Mouse (Mus musculus) intestine, postnatal 0 days (tissue): ENCODE results near the gene Hecw2. TPM values are rescaled to one million over a fixed set of nuclear protein-coding genes. Genes with fewer than 3 reads are reported as not detected.

Source experiments
- ATAC-seq: fragments of 200-750 bp; cut with Nextera tagmentation; 2 replicates; pipeline ENCODE4 v1.8.0; 2017; ENCODE audit warnings: mild to moderate bottlenecking, moderate TSS enrichment, moderate library complexity
- H3K27ac ChIP-seq: fragments of 300-500 bp; sonication (generic); 2 replicates; pipeline ENCODE4 v1.5.1; 2014; ENCODE audit warnings: mild to moderate bottlenecking, low read depth, low read length, moderate library complexity
- H3K27me3 ChIP-seq: fragments of 300-500 bp; sonication (generic); replicated peaks from 2 replicates; pipeline ENCODE4 v1.6.1; 2014; ENCODE audit warnings: low read length, mixed read lengths; ENCODE audit not compliant: control insufficient read depth, insufficient read depth
- H3K36me3 ChIP-seq: fragments of 300-500 bp; sonication (generic); 2 replicates; pipeline ENCODE4 v1.6.1; 2014; ENCODE audit warnings: mild to moderate bottlenecking, moderate library complexity; ENCODE audit not compliant: control insufficient read depth, insufficient read depth
- H3K4me1 ChIP-seq: fragments of 300-500 bp; sonication (generic); replicated peaks from 2 replicates; pipeline ENCODE4 v1.6.1; 2014; ENCODE audit warnings: antibody characterized with exemption, low read length, mixed read lengths; ENCODE audit not compliant: control insufficient read depth, insufficient read depth
- H3K4me2 ChIP-seq: fragments of 300-500 bp; sonication (generic); replicated peaks from 2 replicates; pipeline ENCODE4 v1.6.1; 2014; ENCODE audit warnings: low read depth, mild to moderate bottlenecking, moderate library complexity
- H3K4me3 ChIP-seq: fragments of 300-500 bp; sonication (generic); 2 replicates; pipeline ENCODE4 v1.5.1; 2014; ENCODE audit warnings: low read depth, low read length
- H3K9ac ChIP-seq: fragments of 300-500 bp; sonication (generic); 2 replicates; pipeline ENCODE4 v1.6.1; 2014; ENCODE audit warnings: mild to moderate bottlenecking, low read depth, low read length
- H3K9me3 ChIP-seq: fragments of 300-500 bp; sonication (generic); 2 replicates; pipeline ENCODE4 v1.6.1; 2016; ENCODE audit warnings: mixed run types; ENCODE audit not compliant: control insufficient read depth
- CTCF ChIP-seq: sonication (generic); IDR thresholded peaks from 2 replicates; pipeline ENCODE4 v1.5.1; 2016; ENCODE audit warnings: low read depth, mild to moderate bottlenecking, control low read depth, antibody characterized with exemption, moderate library complexity
- WGBS: fragments of 180-500 bp; shearing (Covaris S2); extraction: QIAGEN DNeasy Blood & Tissue Kit; methylation state at CpG from one replicate; pipeline ENCODE4 v1.1.7; 2014; 5-methylcytosine and 5-hydroxymethylcytosine counted together
- polyA plus RNA-seq: library from polyadenylated mRNA; unstranded; fragments of >200 nt; fragmentation: Nextera tagmentation; extraction: Ambion mirVana; gene quantifications from 2 replicates; pipeline ENCODE4 v1.2.1, GENCODE M21; 2015

The Hecw2 gene
- polyA plus RNA-seq, 1 experiment from 2014 or later: 0.69 TPM

DNA sequence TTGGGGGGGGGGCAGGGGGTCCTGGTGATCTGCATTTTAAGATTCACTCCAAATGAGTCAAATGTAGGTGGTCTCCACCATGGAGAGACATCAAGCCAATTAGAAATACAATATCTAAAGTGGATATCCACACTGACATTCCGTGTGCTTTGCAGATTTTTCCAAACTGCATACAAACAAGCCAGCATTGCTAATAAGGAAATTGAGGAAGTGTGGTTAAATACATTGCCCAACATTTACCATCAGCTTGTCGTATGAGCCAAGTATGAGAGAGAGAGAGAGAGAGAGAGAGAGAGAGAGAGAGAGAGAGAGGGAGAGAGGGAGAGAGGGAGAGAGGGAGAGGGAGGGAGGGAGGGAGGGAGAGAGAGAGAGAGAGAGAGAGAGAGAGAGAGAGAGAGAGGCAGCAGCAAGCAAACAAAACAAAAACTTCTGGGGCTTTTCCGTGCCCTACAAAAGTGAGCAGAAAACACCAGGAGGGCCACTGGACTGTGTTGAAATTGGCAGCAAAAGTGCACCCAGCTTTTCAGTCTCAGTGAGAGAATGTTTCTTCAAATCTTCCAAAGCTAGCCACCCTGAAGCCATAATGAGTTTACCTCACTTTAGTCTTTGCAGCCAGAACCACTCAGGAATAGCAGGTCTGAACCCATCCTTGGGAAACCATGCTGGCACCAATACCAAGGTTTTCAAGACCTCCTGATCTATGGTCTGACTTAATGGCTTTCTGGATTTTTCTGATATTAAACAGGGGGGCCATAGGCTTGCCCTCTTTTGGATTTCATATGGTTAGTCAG lies 376.7 kb downstream of the Hecw2 start:
- Histone ChIP-seq H3K4me3 (no peak overlapping the region), H3K4me1 (no peaks in the 10 kb centered on the region), H3K4me2 (no peak overlapping the region), H3K27me3 (no peaks in the 10 kb centered on the region), H3K9me3 (no peaks in the 10 kb centered on the region), H3K9ac (no peak overlapping the region), H3K27ac (no peak overlapping the region), H3K36me3 (no peaks in the 10 kb centered on the region)
- WGBS: 40% methylated on average over 3 of the region's 3 CpGs
- no peak for ATAC-seq
- no peak for TF ChIP-seq CTCF

DNA sequence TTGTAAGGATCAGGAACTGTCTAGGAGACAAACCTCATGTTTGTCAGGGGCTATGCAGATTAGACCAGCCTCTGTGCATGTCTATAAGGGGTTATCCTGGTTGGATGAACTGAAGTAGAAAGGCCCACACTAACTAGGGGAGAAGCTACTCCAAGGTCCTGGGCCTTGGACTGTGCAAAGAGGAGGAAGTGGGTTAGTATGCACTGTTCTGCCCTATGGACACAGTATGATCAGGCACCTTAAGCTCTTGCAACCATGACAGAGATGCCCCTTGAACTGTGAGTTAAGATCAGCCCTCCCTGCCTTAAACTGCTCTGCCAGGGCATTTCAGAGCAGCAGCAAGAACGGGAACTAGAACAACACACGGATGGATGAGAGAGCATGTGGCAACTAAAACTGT lies 378.6 kb downstream of the Hecw2 start:
- ATAC-seq: peak; percentile 78
- Histone ChIP-seq H3K4me1 (no peaks in the 10 kb centered on the region), H3K27me3 (no peaks in the 10 kb centered on the region), H3K9me3 (no peaks in the 10 kb centered on the region), H3K27ac (no peak overlapping the region), H3K36me3 (no peaks in the 10 kb centered on the region), H3K4me2 (no peak overlapping the region), H3K9ac (no peak overlapping the region), H3K4me3 (no peak overlapping the region)
- TF ChIP-seq CTCF: no peak
- 43% methylated on average over 2 of the region's 2 CpGs for WGBS

DNA sequence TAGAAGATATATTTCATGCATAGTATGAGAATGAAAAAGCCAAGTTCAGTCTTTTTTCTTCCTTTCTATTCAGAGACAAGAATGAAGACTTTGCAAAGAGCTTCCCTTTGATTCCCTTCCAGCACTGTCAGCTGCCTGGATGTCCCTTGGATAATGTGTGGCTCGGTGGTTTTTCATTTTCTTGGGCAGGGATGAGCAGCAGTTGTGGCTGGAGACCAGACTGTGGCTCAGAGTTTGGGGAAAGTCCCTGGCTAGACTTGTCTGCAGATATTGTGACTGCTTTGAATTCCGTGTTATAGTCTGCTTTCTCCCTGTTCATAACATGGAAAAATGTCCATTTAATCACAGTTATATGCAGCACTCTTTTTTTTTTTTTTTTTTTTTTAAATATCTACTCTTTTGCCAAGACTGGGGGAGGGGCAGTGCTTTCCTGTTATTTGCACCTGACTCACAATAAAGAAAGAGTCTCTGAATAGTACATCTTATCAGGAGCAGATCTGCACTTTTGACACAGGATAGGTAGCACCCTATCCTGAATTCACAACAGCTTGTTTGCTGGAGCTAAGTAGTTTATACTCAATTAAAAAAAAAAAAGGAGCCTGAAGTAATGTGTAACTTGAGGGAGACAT lies 380.8 kb downstream of the Hecw2 start:
- ATAC-seq: no peak
- no peak for TF ChIP-seq CTCF
- Histone ChIP-seq H3K4me2 (no peak overlapping the region), H3K27ac (no peak overlapping the region), H3K4me1 (no peaks in the 10 kb centered on the region), H3K36me3 (no peaks in the 10 kb centered on the region), H3K9me3 (no peaks in the 10 kb centered on the region), H3K9ac (no peak overlapping the region), H3K4me3 (no peak overlapping the region), H3K27me3 (no peaks in the 10 kb centered on the region)
- WGBS: 61% methylated on average over 2 of the region's 2 CpGs

DNA sequence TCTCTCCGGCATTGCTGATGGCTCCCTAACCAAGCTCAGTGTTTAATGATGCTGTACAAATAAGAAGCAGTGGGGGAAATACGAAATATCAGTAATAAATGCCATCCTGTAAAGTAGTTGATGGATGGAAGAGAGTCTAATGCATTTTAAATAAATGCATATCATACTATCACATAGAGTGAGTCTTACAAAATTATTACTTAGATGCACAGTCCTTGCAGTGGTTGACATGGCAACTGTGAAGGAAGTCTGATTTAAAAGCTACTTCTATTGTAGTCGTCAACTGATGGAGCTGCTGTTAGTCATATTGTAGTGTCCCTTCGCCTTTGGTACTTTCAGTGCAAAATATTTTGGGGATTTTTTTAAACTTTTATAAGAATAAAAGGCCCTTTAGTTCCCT lies 383.0 kb downstream of the Hecw2 start:
- ATAC-seq: no peak

DNA sequence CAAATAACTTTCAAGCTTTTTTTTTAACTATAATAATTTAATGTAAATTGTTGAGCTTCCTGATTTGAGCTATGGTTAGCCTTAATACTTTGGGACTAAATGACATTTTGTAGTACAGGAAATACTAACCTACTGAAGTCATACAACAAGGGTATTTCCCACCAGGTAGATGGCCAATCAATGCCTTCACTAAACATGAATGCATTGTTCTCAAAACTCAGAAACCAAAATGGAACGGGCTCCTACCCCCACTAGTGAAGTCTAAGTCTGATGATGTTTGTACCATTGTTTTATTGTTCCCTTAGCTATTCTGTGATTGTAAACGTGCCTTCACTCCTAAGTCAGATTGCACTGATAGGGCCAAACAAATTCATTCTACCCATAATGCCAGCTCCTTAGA lies 386.7 kb downstream of the Hecw2 start:
- no peak overlapping the region for H3K4me3 ChIP-seq
- H3K9me3 ChIP-seq: no peaks in the 10 kb centered on the region
- no peak overlapping the region for H3K27ac ChIP-seq
- no peaks in the 10 kb centered on the region for H3K27me3 ChIP-seq
- H3K36me3 ChIP-seq: no peaks in the 10 kb centered on the region
- no peaks in the 10 kb centered on the region for H3K4me1 ChIP-seq
- H3K4me2 ChIP-seq: no peak overlapping the region
- no peak for TF ChIP-seq CTCF
- ATAC-seq: no peak
- WGBS: 65% methylated on average over 2 of the region's 2 CpGs
- H3K9ac ChIP-seq: no peak overlapping the region

More for the DNA sequence above, 383.0 kb downstream of the Hecw2 start:
- WGBS: 82% methylated on average over 4 of the region's 4 CpGs
- no peak overlapping the region for H3K4me2 ChIP-seq
- H3K36me3 ChIP-seq: no peaks in the 10 kb centered on the region
- H3K9ac ChIP-seq: no peak overlapping the region
- H3K27ac ChIP-seq: no peak overlapping the region
- H3K27me3 ChIP-seq: no peaks in the 10 kb centered on the region
- no peaks in the 10 kb centered on the region for H3K4me1 ChIP-seq
- no peaks in the 10 kb centered on the region for H3K9me3 ChIP-seq
- no peak overlapping the region for H3K4me3 ChIP-seq
- no peak for TF ChIP-seq CTCF

DNA sequence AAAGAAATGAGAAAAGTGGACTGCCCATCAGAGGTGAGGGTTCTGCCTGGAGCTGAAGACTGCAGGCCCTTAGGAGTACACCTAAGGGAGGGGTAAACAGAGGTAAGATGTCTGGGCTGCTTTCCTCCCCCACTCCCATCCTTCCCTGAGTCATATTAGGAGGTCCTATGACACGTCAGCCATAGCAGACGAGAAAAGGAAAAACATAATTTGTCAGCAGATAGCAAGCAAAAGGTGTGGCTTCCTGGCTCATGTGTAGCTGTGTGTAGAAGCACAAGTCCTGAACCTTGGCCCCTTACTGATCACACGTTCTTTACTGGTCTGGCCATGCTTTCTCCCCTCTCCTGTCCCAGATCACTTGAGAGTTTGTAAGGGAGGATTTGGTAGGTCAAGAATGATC lies 397.2 kb downstream of the Hecw2 start:
- no peak overlapping the region for H3K4me2 ChIP-seq
- no peaks in the 10 kb centered on the region for H3K27me3 ChIP-seq
- no peaks in the 10 kb centered on the region for H3K36me3 ChIP-seq
- no peaks in the 10 kb centered on the region for H3K9me3 ChIP-seq
- ATAC-seq: peak; percentile 91
- no peak overlapping the region for H3K9ac ChIP-seq
- H3K4me3 ChIP-seq: no peak overlapping the region
- H3K27ac ChIP-seq: no peak overlapping the region
- 26% methylated on average over 3 of the region's 3 CpGs for WGBS
- H3K4me1 ChIP-seq: no peaks in the 10 kb centered on the region
- no peak for TF ChIP-seq CTCF
